Mouse (Mus musculus) brain, embryonic 14.5 days (tissue): ENCODE data around the gene Apoc1.

Experiments
- CTCF ChIP-seq: fragments of 200-500 bp; IDR thresholded peaks from 2 replicates; pipeline ENCODE4 v1.5.1; 2012; ENCODE audit warnings: inconsistent platforms, mild to moderate bottlenecking, moderate library complexity, borderline replicate concordance; ENCODE audit not compliant: insufficient read depth, insufficient read length; ENCODE audit errors: extremely low read depth
- POLR2A ChIP-seq: fragments of 200-500 bp; IDR thresholded peaks from 2 replicates; pipeline ENCODE4 v1.6.1; 2012; ENCODE audit warnings: mild to moderate bottlenecking, inconsistent platforms, borderline replicate concordance; ENCODE audit not compliant: poor library complexity, insufficient read depth, insufficient read length, severe bottlenecking; ENCODE audit errors: extremely low read depth

DNA sequence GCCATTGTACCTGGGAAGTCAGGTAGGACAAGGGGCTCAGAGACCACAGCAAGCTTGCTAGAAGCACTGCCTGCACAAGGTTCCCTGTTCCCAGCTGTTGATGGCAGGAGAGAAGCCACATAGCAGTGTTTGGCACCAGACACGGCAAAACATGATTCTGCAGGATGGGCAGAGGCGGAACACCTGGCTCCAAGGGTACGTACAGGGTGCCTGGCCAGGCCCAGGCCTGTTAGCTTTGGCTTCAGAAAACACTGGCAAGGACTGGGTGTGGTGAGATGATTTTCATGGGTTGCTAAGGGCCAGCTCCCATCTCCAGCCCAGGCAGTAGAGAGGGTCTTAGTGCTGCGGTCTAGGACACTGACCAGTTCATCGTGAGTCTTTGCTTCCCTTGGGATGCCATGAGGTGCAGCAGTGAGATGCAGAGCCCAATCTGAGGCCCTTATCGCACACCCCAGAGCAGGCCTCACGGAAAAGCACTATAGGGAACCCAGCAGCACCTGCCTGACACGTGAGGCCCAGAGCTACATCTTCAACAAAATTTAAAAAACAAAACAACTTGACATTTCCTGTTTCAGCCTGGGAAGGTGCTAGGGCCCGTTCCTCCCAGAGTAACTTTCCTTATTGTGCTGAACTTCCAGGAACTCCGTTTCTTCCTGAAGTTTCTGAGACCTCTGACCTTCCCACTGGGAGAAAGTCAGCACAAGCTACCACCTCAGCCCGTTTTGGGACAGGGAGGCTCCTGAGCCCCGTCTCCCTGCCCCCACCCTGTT, 8.0 kb upstream of the Apoc1 start:
- no peak for TF ChIP-seq CTCF
- no peak for TF ChIP-seq POLR2A
